Mouse (Mus musculus): ENCODE results near the gene Fam207a. TPM values are rescaled to one million over a fixed set of nuclear protein-coding genes. Genes with fewer than 3 reads are reported as not detected.

The Fam207a gene
- polyA plus RNA-seq, 1 experiment, result 8.8 TPM

DNA sequence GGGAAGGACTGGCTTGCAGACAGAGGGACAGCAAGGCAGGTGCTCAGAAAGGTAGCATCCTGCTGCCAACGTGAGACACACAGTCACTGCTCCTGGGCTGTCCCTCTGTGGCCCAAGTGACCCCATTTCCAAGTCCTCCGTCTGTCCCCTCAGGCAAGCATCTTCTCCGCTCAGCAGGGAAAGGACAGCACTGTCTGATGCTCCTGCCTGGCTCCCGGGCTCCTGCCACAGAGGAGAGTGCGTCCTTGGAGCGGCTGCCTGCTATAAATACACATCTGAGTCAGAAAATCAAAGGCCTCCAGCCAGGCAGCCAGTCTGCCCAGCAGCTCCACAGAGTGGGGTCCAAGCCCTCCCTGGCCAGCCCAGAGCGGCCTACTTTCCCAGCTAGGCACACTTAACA lies 59.1 kb downstream of the Fam207a start:
- H3K4me1 ChIP-seq (ENCODE audit: control insufficient read depth), result no peaks in the 10 kb centered on the region
- no peaks in the 10 kb centered on the region for H3K36me3 ChIP-seq (ENCODE audit: control insufficient read depth)
- H3K4me3 ChIP-seq (replicated peaks), result no peak overlapping the region
- no peaks in the 10 kb centered on the region for H3K9me3 ChIP-seq (ENCODE audit: control insufficient read depth, low read length)
- no peaks in the 10 kb centered on the region for H3K27me3 ChIP-seq (ENCODE audit: control insufficient read depth)
- no peak for TF ChIP-seq GATA1 (IDR thresholded peaks at IDR 0.05; ENCODE audit: low read length)

DNA sequence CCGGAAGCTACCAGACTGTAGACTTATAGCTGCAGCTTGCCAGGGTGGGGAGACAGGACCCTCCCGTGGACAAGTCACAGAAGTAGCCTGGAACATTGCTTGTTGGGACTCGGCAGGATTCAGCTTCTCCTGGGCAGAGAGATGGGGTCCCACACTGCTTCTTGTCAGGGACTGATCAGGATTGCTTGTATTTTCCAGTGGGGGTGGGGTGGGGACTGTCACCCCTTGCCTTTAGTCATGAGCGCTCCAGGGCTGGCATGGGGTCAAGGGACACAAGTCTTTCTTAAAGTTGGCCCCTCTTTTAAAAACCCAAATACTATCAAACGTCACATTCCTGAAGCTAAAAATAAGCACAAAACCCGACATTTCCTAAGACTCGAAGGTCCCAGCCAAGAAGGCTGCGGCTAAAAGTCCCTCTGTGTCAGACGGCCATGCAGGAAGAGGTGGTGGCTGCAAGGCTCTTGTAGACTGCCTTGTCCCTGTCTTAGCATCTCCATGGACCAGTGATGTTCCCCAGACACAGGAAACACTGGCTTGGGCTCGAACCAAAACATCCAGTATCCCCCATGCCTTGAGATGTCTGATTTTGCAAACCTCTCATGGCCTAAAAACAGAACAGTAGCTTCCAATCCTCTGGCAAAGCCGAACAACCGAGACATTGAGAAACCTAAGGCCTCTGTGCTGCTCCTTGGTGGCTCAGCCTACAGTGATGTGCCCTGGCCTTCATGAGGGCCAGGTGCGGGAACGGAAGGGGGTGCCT lies 60.2 kb downstream of the Fam207a start:
- Histone ChIP-seq H3K27me3 (ENCODE audit: control insufficient read depth) (peaks cover 2% of the 10 kb centered on the region; the same call in 1 of the 2 replicates), H3K4me3 (replicated peaks) (no peak overlapping the region), H3K36me3 (ENCODE audit: control insufficient read depth) (no peaks in the 10 kb centered on the region), H3K9me3 (ENCODE audit: control insufficient read depth, low read length) (no peaks in the 10 kb centered on the region), H3K4me1 (ENCODE audit: control insufficient read depth) (no peaks in the 10 kb centered on the region)
- TF ChIP-seq TAL1 (IDR thresholded peaks at IDR 0.05; ENCODE audit: low read length) (no peak), GATA1 (IDR thresholded peaks at IDR 0.05; ENCODE audit: low read length) (no peak)

DNA sequence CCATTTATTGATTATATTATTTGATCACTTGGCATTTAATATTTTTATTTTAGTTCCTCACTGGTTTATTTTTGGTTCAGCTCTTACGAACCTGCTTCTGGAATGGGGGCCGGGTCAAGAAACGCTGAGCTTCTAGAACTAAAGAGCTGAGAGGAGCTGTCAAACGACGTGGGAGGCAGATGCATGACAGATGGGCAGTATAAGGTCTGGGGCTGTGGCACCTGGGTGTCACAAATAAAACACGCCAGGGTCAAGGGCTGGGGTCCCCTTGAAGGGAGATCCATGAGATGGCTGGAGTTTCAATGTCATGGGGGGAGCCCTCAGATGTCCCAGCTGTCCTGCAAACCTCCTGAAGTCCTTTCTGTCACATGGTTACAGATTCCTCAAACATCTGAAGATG lies 60.8 kb downstream of the Fam207a start:
- Histone ChIP-seq H3K36me3 (ENCODE audit: control insufficient read depth) (no peaks in the 10 kb centered on the region), H3K4me1 (ENCODE audit: control insufficient read depth) (no peaks in the 10 kb centered on the region), H3K27me3 (ENCODE audit: control insufficient read depth) (peaks cover 7% of the 10 kb centered on the region), H3K9me3 (ENCODE audit: control insufficient read depth, low read length) (no peaks in the 10 kb centered on the region), H3K4me3 (replicated peaks) (no peak overlapping the region)
- TF ChIP-seq TAL1 (IDR thresholded peaks at IDR 0.05; ENCODE audit: low read length) (no peak), GATA1 (IDR thresholded peaks at IDR 0.05; ENCODE audit: low read length) (no peak)

DNA sequence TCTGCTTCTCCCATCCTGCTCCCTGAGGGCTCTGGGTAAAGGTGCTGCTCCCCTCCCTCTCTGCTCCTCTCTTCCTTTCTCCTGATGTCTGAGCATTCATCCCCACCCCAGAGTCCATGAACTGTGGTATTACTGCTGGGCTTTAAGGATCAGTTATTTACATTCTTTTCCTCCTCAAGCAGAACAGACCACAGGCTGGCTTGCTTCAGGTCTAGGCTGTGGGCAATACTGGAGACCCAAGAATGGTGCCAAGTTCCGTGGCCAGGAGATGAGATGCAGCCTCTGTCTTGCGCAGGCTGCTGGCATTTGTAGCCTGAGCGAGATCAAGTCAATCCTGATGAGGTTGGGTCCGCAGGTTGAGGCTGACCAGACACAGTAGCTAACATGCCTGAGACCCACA lies 63.8 kb downstream of the Fam207a start:
- Histone ChIP-seq H3K4me3 (replicated peaks) (no peak overlapping the region), H3K9me3 (ENCODE audit: control insufficient read depth, low read length) (no peaks in the 10 kb centered on the region), H3K36me3 (ENCODE audit: control insufficient read depth) (no peaks in the 10 kb centered on the region), H3K27me3 (ENCODE audit: control insufficient read depth) (peaks cover 28% of the 10 kb centered on the region), H3K4me1 (ENCODE audit: control insufficient read depth) (no peaks in the 10 kb centered on the region)
- TF ChIP-seq TAL1 (IDR thresholded peaks at IDR 0.05; ENCODE audit: low read length), result no peak
- TF ChIP-seq GATA1 (IDR thresholded peaks at IDR 0.05; ENCODE audit: low read length), result no peak

DNA sequence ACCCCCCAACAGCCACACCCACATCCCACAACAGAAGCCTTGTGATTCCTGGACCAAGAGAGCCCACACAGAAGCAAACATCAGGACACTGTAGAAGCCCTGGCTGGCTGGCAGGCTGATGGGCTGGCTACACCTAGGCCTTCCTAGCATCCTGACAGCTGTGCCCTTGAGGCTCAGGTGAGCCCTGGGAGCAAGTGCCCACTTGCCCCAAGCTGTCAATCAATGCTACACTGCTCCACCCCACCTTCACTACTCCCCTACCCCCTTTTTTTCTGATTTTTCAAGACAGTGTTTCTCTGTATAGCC lies 65.5 kb downstream of the Fam207a start:
- peaks cover 28% of the 10 kb centered on the region for H3K27me3 ChIP-seq (ENCODE audit: control insufficient read depth)
- H3K4me3 ChIP-seq (replicated peaks), result no peak overlapping the region
- H3K4me1 ChIP-seq (ENCODE audit: control insufficient read depth), result no peaks in the 10 kb centered on the region
- H3K36me3 ChIP-seq (ENCODE audit: control insufficient read depth), result no peaks in the 10 kb centered on the region
- 0 out of 2 replicates have a peak, but pooled peaks cover 1% of the 10 kb centered on the region for H3K9me3 ChIP-seq (ENCODE audit: control insufficient read depth, low read length)
- TF ChIP-seq TAL1 (IDR thresholded peaks at IDR 0.05; ENCODE audit: low read length) (no peak), GATA1 (IDR thresholded peaks at IDR 0.05; ENCODE audit: low read length) (no peak)

DNA sequence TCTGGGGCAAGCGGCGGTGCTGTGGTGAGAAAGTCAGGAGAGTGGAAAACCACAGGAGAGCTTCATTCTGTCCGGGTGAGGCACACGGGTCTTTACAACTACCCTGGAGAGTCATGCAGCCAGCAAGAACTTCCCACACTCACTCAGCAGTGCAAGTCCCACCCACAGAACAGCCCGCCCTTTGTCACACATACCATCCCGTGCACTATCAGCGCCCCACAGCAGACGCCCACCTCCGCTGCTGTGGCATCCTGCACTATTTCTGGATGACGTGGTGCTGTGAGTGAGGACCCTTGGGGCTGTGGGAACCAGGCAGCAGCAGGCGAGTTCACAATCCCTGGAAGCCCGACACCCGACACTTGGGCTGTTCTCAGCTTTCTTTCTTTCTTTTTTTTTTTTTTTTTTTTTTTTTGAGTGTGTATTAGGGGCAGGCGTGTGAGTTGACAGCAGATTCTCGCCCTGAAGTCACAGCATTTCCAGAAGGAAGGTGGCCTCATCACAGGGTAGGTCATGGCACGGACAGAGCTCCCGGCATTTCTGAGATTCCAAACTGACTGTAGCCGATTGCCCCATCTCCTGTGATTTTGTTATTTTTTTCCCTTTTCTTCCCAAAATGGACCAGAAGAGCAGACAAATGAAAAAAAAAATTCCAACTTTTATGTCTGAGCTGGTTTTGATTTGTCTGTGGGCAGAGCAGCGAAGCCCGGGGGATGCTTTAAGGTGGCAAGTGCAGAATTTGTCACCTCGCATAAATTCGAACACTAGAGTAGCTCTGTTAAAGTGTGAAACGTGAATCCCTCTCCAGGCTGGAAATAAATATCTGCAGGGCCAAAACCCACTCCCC lies 66.0 kb downstream of the Fam207a start:
- Histone ChIP-seq H3K36me3 (ENCODE audit: control insufficient read depth) (no peaks in the 10 kb centered on the region), H3K4me1 (ENCODE audit: control insufficient read depth) (no peaks in the 10 kb centered on the region), H3K9me3 (ENCODE audit: control insufficient read depth, low read length) (0 out of 2 replicates have a peak, but pooled peaks cover 2% of the 10 kb centered on the region), H3K4me3 (replicated peaks) (no peak overlapping the region), H3K27me3 (ENCODE audit: control insufficient read depth) (peaks cover 28% of the 10 kb centered on the region)
- no peak for TF ChIP-seq TAL1 (IDR thresholded peaks at IDR 0.05; ENCODE audit: low read length)
- no peak for TF ChIP-seq GATA1 (IDR thresholded peaks at IDR 0.05; ENCODE audit: low read length)

DNA sequence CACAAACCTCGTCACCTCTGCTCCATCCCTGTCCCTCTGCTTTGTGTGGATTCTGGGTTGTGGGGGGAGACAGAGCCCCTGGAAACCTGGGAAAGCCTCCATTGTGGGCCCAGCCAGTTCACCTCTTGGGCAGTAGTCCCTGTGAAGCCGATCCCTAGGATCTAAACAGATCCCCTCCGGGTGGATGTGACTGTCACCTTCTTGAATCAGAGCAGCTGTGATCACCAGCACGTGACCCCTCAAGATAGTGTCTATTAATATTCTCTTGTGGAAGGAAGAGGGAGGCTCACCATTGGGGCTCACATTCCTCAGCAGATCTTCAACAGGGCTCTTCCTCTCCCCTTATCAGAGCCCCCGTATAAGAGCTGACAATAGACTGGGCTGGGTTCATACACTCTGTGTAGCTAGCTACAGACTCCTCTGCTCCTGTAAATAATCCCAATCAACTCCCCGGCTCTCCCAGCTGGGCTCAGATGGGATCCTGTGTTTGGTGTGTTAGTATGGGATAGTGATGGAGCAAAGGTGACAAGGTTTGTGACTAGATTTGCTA lies 66.8 kb downstream of the Fam207a start:
- no peak for TF ChIP-seq GATA1 (IDR thresholded peaks at IDR 0.05; ENCODE audit: low read length)
- TF ChIP-seq TAL1 (IDR thresholded peaks at IDR 0.05; ENCODE audit: low read length), result no peak
- H3K36me3 ChIP-seq (ENCODE audit: control insufficient read depth), result no peaks in the 10 kb centered on the region
- H3K4me1 ChIP-seq (ENCODE audit: control insufficient read depth), result no peaks in the 10 kb centered on the region
- peaks cover 28% of the 10 kb centered on the region for H3K27me3 ChIP-seq (ENCODE audit: control insufficient read depth)
- 0 out of 2 replicates have a peak, but pooled peaks cover 2% of the 10 kb centered on the region for H3K9me3 ChIP-seq (ENCODE audit: control insufficient read depth, low read length)
- no peak overlapping the region for H3K4me3 ChIP-seq (replicated peaks)

DNA sequence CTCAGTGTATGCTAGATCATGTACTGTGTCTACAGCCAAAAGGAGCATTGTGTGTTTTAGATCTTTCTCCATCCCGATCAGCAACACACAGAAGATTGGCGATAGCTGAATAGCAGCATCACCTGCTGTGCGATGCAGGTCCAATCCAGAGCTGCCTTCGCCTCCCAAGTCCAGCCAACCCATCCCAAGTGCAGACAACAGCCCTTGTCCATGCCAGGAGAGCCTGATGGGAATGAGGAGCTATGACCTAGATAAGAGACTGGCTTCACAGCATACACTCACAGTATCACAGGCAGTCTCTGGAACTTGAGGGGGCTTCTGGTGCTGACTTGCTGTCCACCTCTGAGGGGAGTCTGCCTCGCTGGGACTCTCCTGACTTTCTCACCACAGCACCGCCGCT lies 67.4 kb downstream of the Fam207a start:
- no peak overlapping the region for H3K4me3 ChIP-seq (replicated peaks)
- 0 out of 2 replicates have a peak, but pooled peaks cover 2% of the 10 kb centered on the region for H3K9me3 ChIP-seq (ENCODE audit: control insufficient read depth, low read length)
- H3K4me1 ChIP-seq (ENCODE audit: control insufficient read depth), result no peaks in the 10 kb centered on the region
- no peak for TF ChIP-seq TAL1 (IDR thresholded peaks at IDR 0.05; ENCODE audit: low read length)
- no peak for TF ChIP-seq GATA1 (IDR thresholded peaks at IDR 0.05; ENCODE audit: low read length)
- peaks cover 28% of the 10 kb centered on the region for H3K27me3 ChIP-seq (ENCODE audit: control insufficient read depth)
- H3K36me3 ChIP-seq (ENCODE audit: control insufficient read depth), result no peaks in the 10 kb centered on the region

DNA sequence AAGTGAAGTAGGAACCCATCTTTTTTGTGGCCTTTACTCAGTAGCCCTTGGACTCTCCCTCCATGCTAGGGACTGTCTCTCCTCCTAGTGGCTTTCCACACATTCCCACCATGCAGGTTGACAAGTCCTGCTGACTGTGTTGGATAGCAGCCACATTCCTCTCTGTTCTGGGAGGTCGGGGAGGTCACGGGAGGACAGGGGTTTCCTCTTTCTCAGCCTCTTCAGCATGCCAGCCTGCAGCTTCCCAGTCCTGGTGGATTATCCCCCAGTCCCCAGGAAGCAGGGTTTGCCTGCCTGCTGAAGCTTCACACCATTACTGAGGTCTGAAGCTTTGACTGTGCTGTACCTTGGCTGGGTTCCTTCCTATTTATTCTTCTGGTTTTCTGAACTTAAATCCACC lies 67.8 kb downstream of the Fam207a start:
- Histone ChIP-seq H3K36me3 (ENCODE audit: control insufficient read depth) (no peaks in the 10 kb centered on the region), H3K4me3 (replicated peaks) (no peak overlapping the region), H3K4me1 (ENCODE audit: control insufficient read depth) (no peaks in the 10 kb centered on the region), H3K9me3 (ENCODE audit: control insufficient read depth, low read length) (0 out of 2 replicates have a peak, but pooled peaks cover 2% of the 10 kb centered on the region), H3K27me3 (ENCODE audit: control insufficient read depth) (peaks cover 28% of the 10 kb centered on the region)
- TF ChIP-seq GATA1 (IDR thresholded peaks at IDR 0.05; ENCODE audit: low read length) (no peak), TAL1 (IDR thresholded peaks at IDR 0.05; ENCODE audit: low read length) (no peak)
